In genomic region chr12:109538641-109539040, GRCm38 (mm10) we compare ENCODE assay signal across 15 mouse cellular contexts.
DNase-seq lines count a peak whose midpoint lies in the region; ATAC-seq and TF ChIP-seq lines count a peak whose summit lies in the region.
"Had no signal": no experiment of that assay in that cellular context is flagged by ENCODE, and none has a peak within 500 bp of the region (broad histone marks: within the 10 kb centered on the region; RNA-seq: fewer than 3 reads in every experiment).

No protein-coding gene starts in this region.

- H3K27ac ChIP-seq in limb, embryonic 12.5 days = peak overlapping the region; percentile 59; the same call in 1 of the 2 replicates
- H3K27ac ChIP-seq in limb, embryonic 10.5 days = no peak overlapping the region
- peak overlapping the region; percentile 70; the same call in 1 of the 2 replicates for H3K27ac ChIP-seq in embryonic facial prominence, embryonic 14.5 days (replicated peaks; ENCODE audit: low read depth, low read length)

- peaks cover 61% of the 10 kb centered on the region for H3K9me3 ChIP-seq in limb, embryonic 12.5 days
- H3K9me3 ChIP-seq in limb, embryonic 10.5 days (replicated peaks) = peaks cover 27% of the 10 kb centered on the region; the same call in 1 of the 2 replicates
- H3K9me3 ChIP-seq in E14TG2a.4 (ENCODE audit: low read length) = peaks cover 81% of the 10 kb centered on the region
- peaks cover 66% of the 10 kb centered on the region for H3K9me3 ChIP-seq in embryonic facial prominence, embryonic 14.5 days (ENCODE audit: control insufficient read depth, low read length)

- peaks cover 5% of the 10 kb centered on the region; the same call in 1 of the 2 replicates for H3K4me1 ChIP-seq in limb, embryonic 12.5 days (replicated peaks)
- H3K4me1 ChIP-seq in limb, embryonic 10.5 days = peaks cover 12% of the 10 kb centered on the region; the same call in 1 of the 2 replicates
- H3K4me1 ChIP-seq in E14TG2a.4 (replicated peaks; ENCODE audit: low read depth, low read length) = peaks cover 39% of the 10 kb centered on the region
- H3K4me1 ChIP-seq in embryonic facial prominence, embryonic 14.5 days (ENCODE audit: control insufficient read depth, insufficient read depth, low read length) = no peaks in the 10 kb centered on the region

- no peaks in the 10 kb centered on the region for H3K27me3 ChIP-seq in limb, embryonic 12.5 days
- H3K27me3 ChIP-seq in limb, embryonic 10.5 days (ENCODE audit: low read depth, poor library complexity, severe bottlenecking) = no peaks in the 10 kb centered on the region
- H3K27me3 ChIP-seq in E14TG2a.4 (ENCODE audit: insufficient read depth, low read length) = peaks cover 2% of the 10 kb centered on the region
- H3K27me3 ChIP-seq in embryonic facial prominence, embryonic 14.5 days (replicated peaks; ENCODE audit: control insufficient read depth, insufficient read depth, low read length) = no peaks in the 10 kb centered on the region

- no peak overlapping the region for H3K4me2 ChIP-seq in limb, embryonic 12.5 days
- no peak overlapping the region for H3K4me2 ChIP-seq in embryonic facial prominence, embryonic 14.5 days (ENCODE audit: low read depth, low read length)
- H3K4me2 ChIP-seq: heart, embryonic 11.5 days; lung, embryonic 14.5 days had no signal

- peaks cover 2% of the 10 kb centered on the region for H3K36me3 ChIP-seq in limb, embryonic 12.5 days
- peaks cover 23% of the 10 kb centered on the region for H3K36me3 ChIP-seq in limb, embryonic 10.5 days
- H3K36me3 ChIP-seq in E14TG2a.4 (ENCODE audit: insufficient read depth, low read length) = no peaks in the 10 kb centered on the region
- 0 out of 2 replicates have a peak, but pooled peaks cover 2% of the 10 kb centered on the region for H3K36me3 ChIP-seq in embryonic facial prominence, embryonic 14.5 days (ENCODE audit: control insufficient read depth, insufficient read depth, low read length)

- WGBS in limb, embryonic 12.5 days = 70% methylated on average over 3 of the region's 3 CpGs
- 79% methylated on average over 3 of the region's 3 CpGs for WGBS in limb, embryonic 10.5 days
- WGBS in embryonic facial prominence, embryonic 14.5 days = 53% methylated on average over 3 of the region's 3 CpGs

- H3K9ac ChIP-seq in limb, embryonic 12.5 days (replicated peaks) = no peak overlapping the region
- no peak overlapping the region for H3K9ac ChIP-seq in embryonic facial prominence, embryonic 14.5 days (ENCODE audit: low read depth, low read length)
- H3K9ac ChIP-seq: lung, embryonic 14.5 days had no signal

- TF ChIP-seq CTCF in E14TG2a.4 (conservative IDR thresholded peaks at IDR 0.05; ENCODE audit: low read length) = no peak

- DNase-seq in adrenal gland, adult 2 months = peak; percentile 59
- no peak for DNase-seq in adrenal gland, postnatal 4 days (ENCODE audit: low spot score in 2 of 2)
- no peak for DNase-seq in limb, embryonic 10.5 days (ENCODE audit: low spot score)
- peak; percentile 81 for DNase-seq in embryonic facial prominence, embryonic 14.5 days (ENCODE audit: low spot score)
- no peak for DNase-seq in urinary bladder, postnatal 25 days (ENCODE audit: low spot score)
- DNase-seq in kidney, postnatal 10 days = no peak
- DNase-seq: embryo, embryonic 11 days; gastrocnemius, postnatal 36 days; heart, postnatal 4 days; kidney, adult 8-10 months; lung, embryonic 14.5 days; thymus, postnatal 25 days had no signal

- ATAC-seq in limb, embryonic 12.5 days (ENCODE audit: insufficient number of reproducible peaks, insufficient read depth, low FRiP score, low TSS enrichment, low read depth) = no peak
- ATAC-seq in embryonic facial prominence, embryonic 14.5 days (ENCODE audit: low read depth) = no peak

- H3K4me3 ChIP-seq in limb, embryonic 12.5 days (replicated peaks) = no peak overlapping the region
- no peak overlapping the region for H3K4me3 ChIP-seq in limb, embryonic 10.5 days
- 0 out of 2 replicates have a peak overlapping the region, but pooled peaks have one; percentile 10 for H3K4me3 ChIP-seq in E14TG2a.4 (replicated peaks; ENCODE audit: low read length)
- no peak overlapping the region for H3K4me3 ChIP-seq in embryonic facial prominence, embryonic 14.5 days (ENCODE audit: low read depth, low read length)

Comparison
In these comparisons a context has a peak if more than half of its experiments do, and no peak if none do; other contexts are left out.
1. DNase-seq: peak in adrenal gland, adult 2 months (single experiment) and embryonic facial prominence, embryonic 14.5 days (single experiment); none in adrenal gland, postnatal 4 days (0 of 2), limb, embryonic 10.5 days (single experiment), urinary bladder, postnatal 25 days (single experiment) and kidney, postnatal 10 days (single experiment).